Mouse (Mus musculus) testis, adult 2 months (tissue): ENCODE measurements around the gene Pecam1.

ENCODE experiments used
- CTCF ChIP-seq: fragments of 200-500 bp; IDR thresholded peaks from 2 replicates; pipeline ENCODE4 v1.5.1; 2012; ENCODE audit warnings: low read depth, mild to moderate bottlenecking, inconsistent platforms, low read length, moderate library complexity; ENCODE audit not compliant: control insufficient read depth, insufficient read depth, insufficient replicate concordance
- POLR2A ChIP-seq: fragments of 200-500 bp; IDR thresholded peaks from 2 replicates; pipeline ENCODE4 v1.6.1; 2012; ENCODE audit warnings: low read depth, mild to moderate bottlenecking, inconsistent platforms, low read length, moderate library complexity; ENCODE audit not compliant: control insufficient read depth

- TF ChIP-seq POLR2A (no peak), CTCF (no peak)
Measured at GRCm38 (mm10) chr11:106778132-106778531, 27.7 kb upstream of the Pecam1 start.
